Mouse (Mus musculus): ENCODE data around the gene Synpr. TPM values are rescaled to one million over a fixed set of nuclear protein-coding genes. Genes with fewer than 3 reads are reported as not detected.
"Not testable (repeated sequence)": the region's sequence is repeated elsewhere in the genome, so short reads cannot be mapped to it uniquely, and the experiment has no call there.

Gene Synpr
- 1.2 and 1.6 TPM in 2 replicates for polyA plus RNA-seq (2015; fragmentation: Nextera tagmentation; extraction: Ambion mirVana)

DNA sequence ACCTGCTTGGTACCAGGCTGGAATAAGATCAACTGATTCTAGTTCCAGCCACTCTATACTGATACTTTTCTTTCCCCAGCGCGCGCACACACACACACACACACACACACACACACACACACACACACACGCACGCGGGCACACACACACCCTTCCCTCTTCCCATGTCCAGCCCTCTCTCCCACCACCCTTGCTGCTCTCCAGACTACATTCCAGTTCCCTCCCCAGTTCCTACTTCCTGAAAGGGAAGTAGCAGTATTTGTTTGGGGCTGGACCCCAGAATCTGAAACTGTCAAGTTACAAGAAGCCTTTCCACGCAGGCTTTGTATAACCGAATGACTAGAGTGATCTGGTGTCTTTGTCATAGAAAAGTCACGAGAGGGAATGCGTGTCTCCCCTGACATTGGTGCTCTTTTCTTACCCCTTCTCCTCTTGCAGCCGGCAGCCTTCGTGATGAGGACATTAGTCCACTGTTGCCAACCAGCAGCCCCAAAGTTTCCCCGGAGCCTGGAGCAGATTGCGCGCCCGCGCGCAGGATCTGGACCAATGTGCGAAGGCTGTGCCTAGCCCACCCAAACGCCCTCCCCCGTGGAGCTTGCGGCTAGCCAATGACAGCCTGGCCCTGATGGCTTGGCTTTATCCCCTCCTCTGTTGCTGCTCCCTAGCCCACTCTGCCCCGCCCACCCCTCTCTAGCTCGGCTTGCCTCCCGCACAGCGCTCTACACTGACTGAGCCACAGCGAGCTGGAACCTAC lies at the start of gene Synpr:
Gene Synpr, plus strand, starts transcription at position 690 of the 754 bp plus-strand sequence.
- Histone ChIP-seq H3K4me1 (replicated peaks; ENCODE audit: control insufficient read depth, insufficient read depth, low read length) (no peaks in the 10 kb centered on the region), H3K36me3 (ENCODE audit: control insufficient read depth, insufficient read depth, low read length) (no peaks in the 10 kb centered on the region), H3K4me3 (ENCODE audit: low read length) (peak within 1 kb of the TSS; percentile 44), H3K9me3 (ENCODE audit: control insufficient read depth, low read length) (no peaks in the 10 kb centered on the region), H3K9ac (ENCODE audit: low read length) (peak within 1 kb of the TSS; percentile 51), H3K27me3 (ENCODE audit: control insufficient read depth, insufficient read depth, low read depth, low read length) (no peaks in the 10 kb centered on the region; the same call in 1 of the 2 replicates), H3K27ac (ENCODE audit: low read length) (no peak within 1 kb of the TSS), H3K4me2 (ENCODE audit: low read depth, low read length) (peak within 1 kb of the TSS; percentile 70)
- peak; percentile 99 for ATAC-seq (ENCODE audit: low read depth)
- 4% methylated on average over 26 of the region's 27 CpGs for WGBS

DNA sequence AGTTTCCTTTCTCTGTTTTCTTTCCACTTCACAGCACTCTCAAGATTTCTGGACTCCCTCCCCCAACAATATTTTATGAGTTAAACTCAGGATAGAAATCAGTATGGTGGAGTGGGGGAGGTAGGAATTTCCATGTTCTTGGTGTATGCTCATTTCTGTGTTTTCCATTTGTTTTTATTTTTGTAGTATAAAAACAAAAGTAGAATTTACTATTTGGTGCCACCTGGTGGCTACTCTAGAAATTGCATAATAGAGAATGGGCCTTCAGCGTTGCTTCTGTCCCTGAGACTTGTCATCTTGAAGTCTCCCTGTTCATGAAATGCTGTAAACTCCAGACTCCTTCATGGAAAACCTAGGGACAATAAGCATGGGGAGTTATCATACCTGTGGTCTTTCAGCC lies 47.7 kb upstream of the Synpr start:
- no peaks in the 10 kb centered on the region for H3K9me3 ChIP-seq (ENCODE audit: control insufficient read depth, low read length)
- H3K27ac ChIP-seq (ENCODE audit: low read length): no peak overlapping the region
- no peak overlapping the region for H3K4me3 ChIP-seq (ENCODE audit: low read length)
- H3K36me3 ChIP-seq (ENCODE audit: control insufficient read depth, insufficient read depth, low read length): no peaks in the 10 kb centered on the region
- no peak overlapping the region for H3K4me2 ChIP-seq (ENCODE audit: low read depth, low read length)
- no peaks in the 10 kb centered on the region for H3K27me3 ChIP-seq (ENCODE audit: control insufficient read depth, insufficient read depth, low read depth, low read length)
- WGBS: 11% methylated on average over 1 of the region's 1 CpGs
- no peak overlapping the region for H3K9ac ChIP-seq (ENCODE audit: low read length)
- no peak for ATAC-seq (ENCODE audit: low read depth)
- no peaks in the 10 kb centered on the region for H3K4me1 ChIP-seq (replicated peaks; ENCODE audit: control insufficient read depth, insufficient read depth, low read length)

- H3K36me3 ChIP-seq (ENCODE audit: control insufficient read depth, insufficient read depth, low read length): no peaks in the 10 kb centered on the region
- ATAC-seq (ENCODE audit: low read depth): no peak
- H3K4me3 ChIP-seq (ENCODE audit: low read length): no peak overlapping the region
- H3K4me1 ChIP-seq (replicated peaks; ENCODE audit: control insufficient read depth, insufficient read depth, low read length): no peaks in the 10 kb centered on the region
- H3K9ac ChIP-seq (ENCODE audit: low read length): no peak overlapping the region
- 54% methylated on average over 4 of the region's 4 CpGs for WGBS
- H3K27ac ChIP-seq (ENCODE audit: low read length): no peak overlapping the region
- no peaks in the 10 kb centered on the region for H3K9me3 ChIP-seq (ENCODE audit: control insufficient read depth, low read length)
- H3K27me3 ChIP-seq (ENCODE audit: control insufficient read depth, insufficient read depth, low read depth, low read length): no peaks in the 10 kb centered on the region
- H3K4me2 ChIP-seq (ENCODE audit: low read depth, low read length): no peak overlapping the region
Measured at GRCm38 (mm10) chr14:13247431-13247830, 37.1 kb upstream of the Synpr start.

DNA sequence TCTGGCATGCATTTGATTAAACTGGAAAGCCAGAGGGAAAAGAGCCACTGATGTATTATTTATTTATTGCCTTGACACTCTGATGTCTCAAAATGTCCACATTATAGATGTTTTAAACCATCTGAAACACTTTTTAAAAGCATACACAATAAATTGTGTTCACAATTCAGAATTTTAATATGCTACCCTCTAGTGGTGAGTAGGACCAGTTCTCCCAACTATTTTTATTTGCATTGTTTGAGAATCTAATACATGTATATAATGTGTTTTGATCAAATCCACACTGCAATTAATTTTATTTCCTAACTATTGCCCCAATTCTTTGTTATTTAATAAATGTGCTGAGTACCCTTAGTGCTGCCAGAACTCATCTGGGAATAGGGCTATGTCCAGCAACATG lies 35.2 kb upstream of the Synpr start:
- H3K9me3 ChIP-seq (ENCODE audit: control insufficient read depth, low read length): no peaks in the 10 kb centered on the region
- H3K4me2 ChIP-seq (ENCODE audit: low read depth, low read length): no peak overlapping the region
- no peak overlapping the region for H3K9ac ChIP-seq (ENCODE audit: low read length)
- H3K27me3 ChIP-seq (ENCODE audit: control insufficient read depth, insufficient read depth, low read depth, low read length): no peaks in the 10 kb centered on the region
- H3K4me3 ChIP-seq (ENCODE audit: low read length): no peak overlapping the region
- no peak overlapping the region for H3K27ac ChIP-seq (ENCODE audit: low read length)
- ATAC-seq (ENCODE audit: low read depth): no peak
- H3K4me1 ChIP-seq (replicated peaks; ENCODE audit: control insufficient read depth, insufficient read depth, low read length): no peaks in the 10 kb centered on the region
- no peaks in the 10 kb centered on the region for H3K36me3 ChIP-seq (ENCODE audit: control insufficient read depth, insufficient read depth, low read length)

DNA sequence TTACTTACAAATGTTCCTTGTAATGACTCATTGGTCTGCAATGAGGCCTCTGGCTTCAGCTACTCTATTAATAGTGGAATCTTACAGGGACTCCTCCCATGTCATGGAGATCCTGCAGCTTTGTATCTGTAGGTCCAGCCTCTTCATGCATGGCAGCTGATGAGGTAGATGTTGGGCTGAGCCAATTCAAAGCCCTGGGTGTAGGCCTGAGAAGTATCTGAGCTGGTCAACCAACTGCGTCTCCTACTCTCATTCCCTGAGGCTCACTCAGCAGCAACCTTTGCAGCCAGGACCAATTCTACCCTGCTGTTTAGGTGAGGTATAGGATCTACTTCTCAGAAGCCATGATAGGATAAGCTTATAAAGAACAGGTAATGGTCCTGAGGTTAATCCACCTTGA lies 32.0 kb upstream of the Synpr start:
- Histone ChIP-seq H3K27ac (ENCODE audit: low read length) (no peak overlapping the region), H3K9me3 (ENCODE audit: control insufficient read depth, low read length) (no peaks in the 10 kb centered on the region), H3K9ac (ENCODE audit: low read length) (no peak overlapping the region), H3K4me3 (ENCODE audit: low read length) (no peak overlapping the region), H3K4me2 (ENCODE audit: low read depth, low read length) (no peak overlapping the region), H3K36me3 (ENCODE audit: control insufficient read depth, insufficient read depth, low read length) (no peaks in the 10 kb centered on the region), H3K27me3 (ENCODE audit: control insufficient read depth, insufficient read depth, low read depth, low read length) (no peaks in the 10 kb centered on the region), H3K4me1 (replicated peaks; ENCODE audit: control insufficient read depth, insufficient read depth, low read length) (no peaks in the 10 kb centered on the region)
- WGBS: 96% methylated on average over 1 of the region's 1 CpGs
- no peak for ATAC-seq (ENCODE audit: low read depth)

GRCm38 (mm10) chr14:13254741-13255140 lies 29.8 kb upstream of the Synpr start:
- H3K4me1 ChIP-seq (replicated peaks; ENCODE audit: control insufficient read depth, insufficient read depth, low read length); H3K27me3 ChIP-seq (ENCODE audit: control insufficient read depth, insufficient read depth, low read depth, low read length); H3K9ac ChIP-seq (ENCODE audit: low read length); H3K4me3 ChIP-seq (ENCODE audit: low read length); H3K9me3 ChIP-seq (ENCODE audit: control insufficient read depth, low read length); ATAC-seq (ENCODE audit: low read depth); H3K4me2 ChIP-seq (ENCODE audit: low read depth, low read length); H3K36me3 ChIP-seq (ENCODE audit: control insufficient read depth, insufficient read depth, low read length); H3K27ac ChIP-seq (ENCODE audit: low read length): not testable (repeated sequence)
- 72% methylated on average over 2 of the region's 2 CpGs for WGBS

DNA sequence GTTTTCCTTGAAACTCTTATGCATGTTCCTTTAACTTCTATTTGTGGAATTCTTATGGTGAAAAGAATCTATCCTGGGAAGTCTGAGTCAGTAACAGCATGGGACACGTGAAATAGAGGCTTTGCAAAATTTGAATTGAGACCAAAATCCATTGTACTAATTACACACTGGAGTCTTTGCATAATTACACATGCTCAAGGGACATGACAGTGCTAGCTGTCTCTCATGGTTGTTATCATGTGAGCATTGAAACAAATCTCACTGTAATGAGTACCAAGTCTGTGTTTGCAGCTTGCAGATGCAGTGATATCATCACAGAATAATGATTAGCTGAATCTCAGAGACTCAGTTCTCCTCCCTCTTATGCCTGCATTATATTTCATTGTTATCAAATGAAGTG lies 22.2 kb upstream of the Synpr start:
- H3K4me1 ChIP-seq (replicated peaks; ENCODE audit: control insufficient read depth, insufficient read depth, low read length): no peaks in the 10 kb centered on the region
- WGBS: 37% methylated on average over 1 of the region's 1 CpGs

GRCm38 (mm10) chr14:13266331-13266730 lies 18.2 kb upstream of the Synpr start:
- no peak overlapping the region for H3K4me3 ChIP-seq (ENCODE audit: low read length)
- H3K36me3 ChIP-seq (ENCODE audit: control insufficient read depth, insufficient read depth, low read length): no peaks in the 10 kb centered on the region
- no peak for ATAC-seq (ENCODE audit: low read depth)
- H3K9me3 ChIP-seq (ENCODE audit: control insufficient read depth, low read length): no peaks in the 10 kb centered on the region
- no peak overlapping the region for H3K27ac ChIP-seq (ENCODE audit: low read length)
- WGBS: 54% methylated on average over 2 of the region's 2 CpGs
- no peaks in the 10 kb centered on the region for H3K27me3 ChIP-seq (ENCODE audit: control insufficient read depth, insufficient read depth, low read depth, low read length)
- H3K4me1 ChIP-seq (replicated peaks; ENCODE audit: control insufficient read depth, insufficient read depth, low read length): no peaks in the 10 kb centered on the region
- H3K4me2 ChIP-seq (ENCODE audit: low read depth, low read length): no peak overlapping the region
- H3K9ac ChIP-seq (ENCODE audit: low read length): no peak overlapping the region

More for the DNA sequence above, 22.2 kb upstream of the Synpr start:
- Histone ChIP-seq H3K27ac (ENCODE audit: low read length) (no peak overlapping the region), H3K4me3 (ENCODE audit: low read length) (no peak overlapping the region), H3K27me3 (ENCODE audit: control insufficient read depth, insufficient read depth, low read depth, low read length) (no peaks in the 10 kb centered on the region), H3K4me2 (ENCODE audit: low read depth, low read length) (no peak overlapping the region), H3K36me3 (ENCODE audit: control insufficient read depth, insufficient read depth, low read length) (no peaks in the 10 kb centered on the region), H3K9me3 (ENCODE audit: control insufficient read depth, low read length) (no peaks in the 10 kb centered on the region), H3K9ac (ENCODE audit: low read length) (no peak overlapping the region)
- ATAC-seq (ENCODE audit: low read depth): no peak

GRCm38 (mm10) chr14:13267181-13267580 lies 17.4 kb upstream of the Synpr start:
- Histone ChIP-seq H3K9me3 (ENCODE audit: control insufficient read depth, low read length) (no peaks in the 10 kb centered on the region), H3K4me1 (replicated peaks; ENCODE audit: control insufficient read depth, insufficient read depth, low read length) (no peaks in the 10 kb centered on the region), H3K9ac (ENCODE audit: low read length) (no peak overlapping the region), H3K4me2 (ENCODE audit: low read depth, low read length) (no peak overlapping the region), H3K36me3 (ENCODE audit: control insufficient read depth, insufficient read depth, low read length) (no peaks in the 10 kb centered on the region), H3K27me3 (ENCODE audit: control insufficient read depth, insufficient read depth, low read depth, low read length) (no peaks in the 10 kb centered on the region), H3K4me3 (ENCODE audit: low read length) (no peak overlapping the region), H3K27ac (ENCODE audit: low read length) (no peak overlapping the region)
- WGBS: 73% methylated on average over 4 of the region's 4 CpGs
- no peak for ATAC-seq (ENCODE audit: low read depth)
